Mouse (Mus musculus) cerebellum, postnatal 4 days (tissue): ENCODE data around the gene Galnt13.
"Not testable (repeated sequence)": the region's sequence is repeated elsewhere in the genome, so short reads cannot be mapped to it uniquely, and the experiment has no call there.

ENCODE experiments used
- DNase-seq, 2 experiments: peaks; one replicate each; pipeline ENCODE4 v3.0.0; 2022; ENCODE audit warnings: low spot score in 2 of 2, mixed read lengths in 1 of 2

The Galnt13 gene

DNA sequence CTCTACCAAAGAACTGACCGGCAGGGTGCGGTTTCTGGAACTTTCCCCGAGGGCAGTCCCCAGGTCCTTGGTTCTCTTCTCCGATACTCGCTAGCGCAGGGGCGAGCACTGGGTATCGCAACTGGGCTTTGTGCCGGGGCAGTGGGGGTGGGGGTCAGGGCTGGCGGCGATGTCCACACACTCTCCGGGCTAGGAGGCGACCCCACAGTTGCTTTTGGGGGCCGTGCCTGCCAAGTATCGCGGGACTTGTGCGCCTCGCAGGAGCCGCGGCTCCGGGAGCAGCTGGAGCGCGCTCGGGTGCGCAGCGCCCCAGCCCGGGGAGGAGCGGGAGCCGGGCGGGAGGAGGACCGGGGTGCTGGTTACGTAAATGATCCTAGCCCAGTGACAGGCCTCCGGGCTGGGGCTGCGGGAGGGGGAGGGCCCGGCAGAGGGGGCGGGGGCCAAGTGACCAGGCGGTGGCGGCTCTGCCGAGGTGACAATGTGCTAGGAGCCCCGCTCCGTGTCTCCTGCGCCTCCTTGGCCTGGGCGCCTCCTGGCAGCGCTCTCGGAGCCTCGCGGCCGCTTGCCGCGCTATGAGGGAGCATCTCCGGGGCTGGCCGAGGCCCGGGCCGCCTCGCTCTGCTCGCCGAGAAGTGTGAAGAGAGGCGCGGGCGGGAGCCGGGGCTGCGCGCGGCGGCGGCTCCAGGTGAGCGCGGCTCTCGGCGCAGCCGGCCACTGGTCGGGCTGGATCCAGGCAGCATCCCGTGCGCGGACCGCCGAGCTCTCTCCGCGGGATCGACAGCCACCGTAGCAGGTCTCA, at the start of gene Galnt13:
Gene Galnt13, plus strand, starts transcription at position 381 of the 799 bp plus-strand sequence.
- peak; percentile 35 to 80 for DNase-seq

DNA sequence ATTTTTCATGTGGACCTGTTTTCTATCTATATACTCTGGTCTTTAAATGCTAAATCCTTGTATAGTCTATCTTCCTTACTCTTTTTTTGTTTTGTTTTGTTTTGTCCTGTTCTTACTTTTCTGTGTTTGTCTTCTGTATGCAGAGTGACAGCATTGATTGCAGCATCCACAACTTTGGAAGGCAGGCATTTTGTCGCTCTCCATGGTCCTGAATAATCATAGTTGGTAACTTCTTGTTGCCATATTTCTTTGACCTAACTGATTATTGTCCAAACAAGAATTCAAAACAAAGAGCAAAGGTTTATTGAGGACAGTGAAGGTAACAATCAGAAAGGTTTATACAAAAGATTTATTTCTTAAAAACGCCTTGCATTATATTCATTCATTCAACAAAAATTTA, 5.1 kb upstream of the Galnt13 start:
- no peak for DNase-seq

DNA sequence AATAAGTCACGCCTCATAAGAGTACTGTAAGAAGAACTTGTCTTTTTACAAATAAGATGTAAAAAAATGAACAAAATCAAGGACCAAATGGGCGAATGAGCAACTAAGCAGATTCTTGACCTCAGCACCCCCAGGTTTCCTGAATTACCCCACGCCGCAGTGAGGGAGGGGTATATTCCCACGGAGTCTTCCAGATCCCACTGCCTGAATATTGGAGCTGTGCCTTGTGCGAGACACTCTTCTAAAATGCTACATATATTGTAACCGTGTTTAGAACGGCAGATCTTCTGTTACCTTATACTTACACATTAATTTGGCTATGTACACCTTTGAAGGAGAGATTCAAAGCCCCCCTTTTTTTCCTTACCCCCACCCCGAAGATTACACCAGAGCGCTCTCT, 737 bp upstream of the Galnt13 start:
- DNase-seq: no peak

DNA sequence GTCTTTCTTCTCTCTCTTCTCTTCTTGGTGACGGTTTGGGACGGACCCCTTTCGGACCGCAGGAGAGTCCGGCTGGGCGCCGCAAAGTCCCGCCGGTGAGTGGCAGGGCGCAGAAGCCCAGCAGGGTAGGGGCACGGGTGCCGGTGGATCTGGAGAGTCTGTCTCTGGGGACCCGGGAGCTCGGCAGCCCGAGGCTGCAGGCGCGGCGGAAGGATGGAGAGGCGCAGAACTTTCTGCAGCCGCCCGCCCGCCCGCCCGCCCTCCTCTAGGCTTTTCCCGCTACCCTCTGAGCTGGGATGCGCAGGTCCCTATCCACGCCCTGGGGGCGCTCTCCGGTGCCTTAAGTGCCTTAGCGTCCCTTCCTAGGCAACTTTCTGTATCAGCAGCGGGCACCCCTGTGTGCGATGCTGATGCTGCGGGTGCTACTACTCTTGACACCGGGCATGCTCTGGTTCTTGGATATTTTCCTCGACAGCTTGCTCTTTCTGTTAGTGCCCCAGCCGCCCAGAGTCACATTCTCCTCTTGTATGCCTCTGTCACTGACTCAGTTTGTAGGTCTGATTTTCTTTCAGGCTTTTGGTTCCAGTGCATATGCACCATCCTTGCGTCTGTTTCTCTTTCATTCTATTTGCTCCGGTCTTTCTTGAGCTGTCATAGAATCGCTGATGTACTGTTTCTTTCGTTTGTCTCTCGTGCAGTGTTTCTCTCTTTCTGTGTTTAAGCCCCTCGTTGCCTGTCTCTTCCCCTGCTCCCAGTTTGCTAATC, 801 bp downstream of the Galnt13 start:
- DNase-seq: no peak

DNA sequence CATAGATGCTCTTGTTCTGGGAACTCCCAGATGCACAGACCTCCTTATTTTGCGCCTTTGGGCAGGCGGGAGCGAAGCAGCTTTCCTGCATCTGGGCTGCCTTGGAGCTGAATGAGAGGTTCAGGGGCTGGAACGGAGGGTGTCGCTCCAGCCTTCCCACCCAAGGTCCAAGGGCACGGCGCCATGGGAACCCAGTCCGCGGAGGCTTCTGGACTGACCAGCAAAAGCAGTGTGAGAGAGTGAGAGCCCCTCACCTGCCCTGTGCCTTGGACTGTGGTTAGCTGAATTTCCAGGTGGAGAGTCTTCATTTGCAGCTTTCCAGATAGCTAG, 1.3 kb downstream of the Galnt13 start:
- peak in 1 of 2 experiments; percentile 7 for DNase-seq

DNA sequence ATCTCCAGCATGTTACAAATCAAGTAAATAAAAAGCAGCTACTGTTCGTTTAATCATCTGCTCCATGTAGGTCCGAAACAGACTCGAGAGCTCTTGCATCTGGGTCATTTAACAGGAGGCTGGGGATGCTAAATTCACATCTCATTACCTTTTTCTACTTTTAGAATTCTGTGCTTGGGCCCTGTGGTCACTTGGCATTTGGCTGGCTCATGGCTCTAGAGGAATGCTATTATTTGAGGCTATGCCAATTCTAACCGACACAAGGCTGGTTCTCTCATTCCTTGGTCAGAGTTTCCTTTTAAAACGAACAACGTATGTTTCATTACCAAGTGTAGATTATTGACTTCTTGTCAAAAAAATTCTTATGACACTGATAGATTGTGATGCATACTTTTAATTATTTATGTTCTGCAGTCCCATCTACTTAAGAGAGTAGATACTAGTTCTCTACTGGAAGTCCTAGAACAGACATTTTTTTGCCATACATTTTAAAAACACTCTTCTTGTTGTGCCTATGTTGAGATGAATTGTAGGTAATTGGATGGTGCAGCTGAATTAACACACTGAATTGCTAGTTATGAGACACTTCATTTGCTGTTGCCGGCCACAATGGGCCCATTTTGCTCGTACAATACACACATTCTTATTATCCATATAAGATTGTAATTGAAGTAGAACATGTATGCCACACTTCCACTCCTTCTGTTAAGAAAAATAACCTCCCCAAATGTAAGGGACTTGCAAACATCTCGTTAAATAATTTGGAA, 6.8 kb downstream of the Galnt13 start:
- DNase-seq: no peak

DNA sequence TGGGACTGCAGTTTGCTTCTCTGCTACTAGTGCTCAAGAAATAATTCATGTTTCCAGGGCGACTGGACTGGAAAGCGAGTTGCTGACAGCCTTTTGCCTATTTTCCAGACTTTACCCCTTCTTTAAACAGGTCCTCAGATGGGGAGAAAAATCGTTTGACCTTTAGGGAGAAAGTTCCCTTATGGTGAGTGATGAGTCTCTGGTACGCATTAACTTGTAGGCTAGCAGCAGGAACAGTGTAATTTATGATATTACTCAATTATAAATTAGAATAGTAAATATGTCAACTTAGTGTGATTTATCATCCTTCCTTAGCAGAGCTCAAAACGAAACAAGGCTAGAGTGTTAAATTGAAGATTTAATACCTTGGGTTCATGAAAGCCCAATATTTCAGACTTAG, 47.3 kb downstream of the Galnt13 start:
- DNase-seq: no peak

DNA sequence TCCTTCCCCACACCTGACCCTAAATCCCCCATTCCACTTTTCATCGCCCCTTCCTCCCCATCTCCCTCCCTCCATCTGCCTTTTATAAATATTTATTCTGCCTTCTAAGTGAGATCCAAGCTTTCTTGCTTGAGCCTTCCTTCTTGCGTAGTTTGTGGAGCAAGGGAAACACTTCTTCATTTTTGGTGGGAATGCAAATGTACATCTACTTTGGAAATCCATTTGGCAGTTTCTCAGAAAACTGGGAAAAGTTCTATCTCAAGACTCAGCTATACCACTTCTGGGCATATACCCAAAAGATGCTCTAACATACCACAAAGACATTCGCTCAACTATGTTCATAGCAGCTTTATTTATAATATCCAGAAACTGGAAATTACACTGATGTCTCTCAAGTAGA, 86.9 kb downstream of the Galnt13 start:
- DNase-seq: no peak

DNA sequence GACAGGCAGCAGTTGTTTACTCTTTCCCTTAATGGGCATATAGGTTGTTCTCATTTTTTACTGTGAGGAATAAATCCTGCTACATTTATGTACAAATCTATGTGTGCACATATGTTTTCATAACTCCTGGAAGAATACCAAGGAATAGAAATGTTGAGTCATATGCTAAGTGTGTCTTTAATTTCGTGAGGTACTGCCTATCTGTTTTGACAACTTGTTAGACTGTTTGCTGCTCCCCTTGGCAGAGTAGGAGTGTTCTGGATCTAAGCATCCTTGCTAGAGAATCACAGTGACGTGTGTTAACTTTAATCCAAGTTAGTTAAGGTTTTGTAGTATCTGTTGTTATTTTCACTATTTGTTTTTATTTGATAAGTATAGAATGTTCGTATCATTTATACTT, 91.0 kb downstream of the Galnt13 start:
- DNase-seq: no peak

DNA sequence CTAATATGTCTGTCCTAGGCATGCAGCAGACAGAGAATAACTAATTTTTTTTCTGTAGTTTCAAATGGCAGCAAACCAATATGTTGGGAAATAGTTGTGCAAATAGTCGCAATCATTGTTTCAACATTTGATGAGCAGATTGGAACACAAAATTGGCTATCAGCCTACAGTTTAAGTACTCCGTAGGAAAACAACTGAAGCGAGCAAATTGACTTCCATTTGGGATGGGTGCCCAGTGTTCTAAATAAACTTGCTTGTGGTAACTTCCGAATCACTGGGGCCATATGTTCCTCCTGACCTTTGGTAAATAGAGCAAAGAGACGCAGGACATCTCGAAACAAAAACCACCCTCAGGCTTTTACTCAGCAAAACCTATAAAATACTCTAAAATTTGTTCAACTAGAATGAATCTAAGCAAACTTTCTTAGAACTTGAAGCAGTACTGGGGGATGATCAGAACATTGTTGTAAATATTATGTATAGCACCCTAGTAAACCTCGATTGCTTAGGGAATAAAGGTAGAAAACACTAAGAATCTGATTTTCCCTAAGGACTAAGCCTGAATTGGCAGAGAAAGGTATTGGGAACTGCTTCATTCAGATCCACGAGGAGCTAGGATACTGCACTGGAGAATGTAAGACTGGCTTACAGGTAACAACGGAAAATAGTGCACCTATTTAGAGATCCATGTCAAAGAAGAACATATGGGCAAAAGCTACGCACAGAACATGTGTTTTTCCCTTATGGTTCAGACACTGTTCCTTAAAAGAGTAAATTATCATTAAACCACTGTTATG, 122.4 kb downstream of the Galnt13 start:
- DNase-seq: peak in 1 of 2 experiments; percentile 9

DNA sequence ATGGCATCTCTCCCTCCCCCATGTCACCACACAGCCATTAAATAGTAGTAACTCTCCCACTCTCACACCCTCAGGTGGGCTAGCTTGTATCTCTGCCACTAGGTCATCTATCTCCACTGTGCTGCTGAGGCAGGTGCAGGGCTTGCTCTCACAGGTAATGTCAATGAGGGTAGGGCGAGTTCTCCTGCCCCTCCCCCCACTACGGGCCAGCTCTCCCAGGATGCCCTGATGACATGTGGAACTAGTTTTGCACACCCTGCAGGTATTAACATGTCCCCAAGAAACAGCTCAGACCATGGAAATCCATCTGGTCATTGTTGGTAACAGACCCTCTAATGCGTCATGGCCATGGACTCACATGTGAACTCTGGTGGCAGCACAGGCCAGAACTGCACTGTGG, 129.0 kb downstream of the Galnt13 start:
- DNase-seq: no peak

DNA sequence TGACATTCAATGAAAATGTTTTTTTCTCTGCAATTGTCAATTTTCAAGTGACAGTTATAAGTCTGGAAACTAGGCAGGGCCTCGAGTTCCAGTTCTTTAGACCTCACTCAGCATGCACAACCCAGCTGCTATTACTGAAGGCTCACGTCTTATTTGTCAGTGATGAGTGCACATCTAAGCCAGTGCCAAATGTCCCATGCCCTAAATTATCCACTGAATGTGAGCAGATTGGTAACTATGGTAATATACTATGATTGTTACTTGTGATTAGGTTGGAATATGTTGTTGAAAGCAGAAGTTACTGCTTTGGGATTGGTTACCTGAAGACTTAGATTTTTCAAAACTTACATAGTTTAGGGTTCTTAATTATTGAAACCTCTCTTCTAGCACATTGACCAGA, 131.1 kb downstream of the Galnt13 start:
- DNase-seq: no peak

DNA sequence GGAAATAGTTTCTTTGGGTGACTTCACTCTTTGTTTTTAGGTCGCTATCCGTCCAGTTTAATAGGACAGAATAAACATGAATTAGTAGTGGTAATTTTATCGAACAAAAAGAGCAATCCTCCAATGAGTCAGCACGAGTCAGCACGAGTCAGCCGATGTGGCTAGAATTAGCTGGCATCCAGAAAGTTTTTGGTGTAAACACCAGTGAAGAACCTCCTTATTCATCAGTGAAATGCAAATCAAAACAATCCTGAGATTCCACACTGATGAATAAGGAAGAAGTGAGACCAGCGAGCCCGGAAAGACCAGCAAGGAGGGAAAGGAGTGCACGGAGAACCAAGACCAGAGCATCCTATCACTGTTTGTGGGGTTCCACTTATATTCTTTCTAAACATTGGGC, 131.5 kb downstream of the Galnt13 start:
- no peak for DNase-seq

DNA sequence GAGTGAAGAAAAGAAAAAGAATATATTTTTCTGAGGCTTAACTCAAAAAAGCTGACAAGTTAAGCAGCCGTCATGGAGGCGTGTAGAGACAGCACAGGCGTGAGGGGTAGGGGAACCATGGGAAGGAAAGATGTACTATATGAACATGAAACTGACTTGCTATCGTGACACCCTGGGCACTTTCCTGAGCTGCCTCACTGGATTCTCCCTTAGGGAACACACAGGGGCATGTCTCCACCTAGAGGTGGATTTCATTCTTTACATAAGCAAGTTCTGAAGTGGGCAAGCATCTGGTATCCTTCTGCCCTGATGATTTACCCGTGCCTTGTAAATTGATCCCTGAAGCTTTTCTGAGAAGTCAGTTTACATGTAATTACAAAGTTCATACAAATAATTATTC, 277.7 kb downstream of the Galnt13 start:
- DNase-seq: not testable (repeated sequence)

DNA sequence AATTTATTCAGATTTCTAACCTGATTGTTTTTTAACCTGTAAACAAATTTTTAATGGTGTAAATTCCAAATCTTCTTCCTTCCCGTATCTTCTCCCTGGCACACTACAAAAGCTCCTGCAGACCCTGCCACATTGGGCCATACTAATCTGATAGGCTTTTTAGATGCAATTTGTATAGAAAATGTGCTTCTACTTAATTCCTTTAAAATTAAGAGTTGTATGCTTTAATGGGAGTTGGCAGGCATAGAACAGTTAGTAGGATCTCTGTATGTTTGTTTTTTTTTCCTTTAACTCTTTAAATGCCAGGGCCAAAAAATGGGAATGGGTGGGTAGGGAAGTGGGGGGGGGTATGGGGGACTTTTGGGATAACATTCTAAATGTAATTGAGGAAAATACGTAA, 315.1 kb downstream of the Galnt13 start:
- DNase-seq: no peak

DNA sequence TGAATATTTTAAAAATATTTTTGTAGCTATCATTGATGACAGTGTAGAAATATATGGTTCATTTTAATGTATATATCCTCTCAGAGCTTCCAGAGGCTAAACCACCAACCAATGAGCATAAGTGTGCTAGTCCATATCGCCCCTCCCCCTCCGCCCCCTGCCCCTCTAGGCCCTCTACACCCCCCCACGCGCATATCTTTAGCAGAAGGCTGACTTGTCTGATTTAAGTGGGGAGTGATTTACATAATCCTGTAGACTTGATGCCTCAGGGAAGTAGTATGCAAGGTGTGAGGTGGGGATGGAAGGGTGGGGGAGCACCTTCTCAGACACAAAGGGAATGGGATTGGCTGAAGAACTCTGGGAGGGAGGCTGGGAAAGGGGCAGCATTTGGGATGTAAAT, 323.7 kb downstream of the Galnt13 start:
- DNase-seq: no peak

DNA sequence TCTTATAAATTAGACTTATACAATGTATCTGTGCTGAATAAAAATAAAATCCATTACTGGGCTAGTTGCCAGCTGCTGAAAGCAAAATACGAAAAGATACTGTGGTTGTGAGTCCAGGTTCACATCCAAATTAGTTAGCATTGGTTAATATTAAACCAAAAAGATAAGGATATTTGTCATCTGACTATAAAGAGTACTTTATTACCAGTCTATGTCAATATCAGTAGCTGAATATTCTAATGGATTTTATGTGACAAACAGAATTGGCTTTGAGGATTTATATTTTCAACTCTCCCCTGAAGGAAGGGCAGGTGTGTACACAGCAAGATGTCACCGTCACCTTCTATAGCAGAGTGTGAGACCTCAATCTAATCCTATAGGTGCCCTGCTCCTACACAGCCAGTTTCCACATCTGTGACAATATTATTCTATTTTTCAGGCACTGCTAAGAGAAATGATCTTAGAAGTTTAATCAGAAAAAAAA, 342.7 kb downstream of the Galnt13 start:
- DNase-seq: no peak

DNA sequence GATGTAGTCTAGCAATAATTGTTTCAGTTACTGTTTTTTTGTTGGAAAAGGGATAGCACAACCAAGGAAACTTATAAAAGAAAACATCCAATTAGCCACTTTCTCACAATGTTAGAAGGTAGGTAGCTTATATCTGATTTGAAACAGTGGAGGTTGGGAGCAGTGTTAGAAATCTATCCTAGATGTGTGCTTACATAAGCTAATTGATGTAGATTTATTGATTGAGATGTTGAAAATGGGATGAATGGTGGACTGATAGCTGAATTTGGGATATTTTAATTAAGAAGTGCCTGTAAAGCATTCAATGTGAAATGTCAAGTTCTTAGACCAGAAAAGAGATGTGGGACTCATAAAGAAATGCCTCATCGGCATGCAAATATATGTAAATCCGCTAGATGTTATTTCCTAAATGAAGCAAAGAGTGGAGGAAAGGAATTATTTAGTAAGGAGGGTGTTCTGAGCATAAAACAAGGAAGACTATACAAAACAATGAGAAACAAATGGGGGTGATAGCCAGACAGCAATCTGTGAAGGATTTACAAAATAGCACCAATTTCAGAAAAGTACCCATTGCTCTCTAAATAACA, 377.6 kb downstream of the Galnt13 start:
- no peak for DNase-seq

DNA sequence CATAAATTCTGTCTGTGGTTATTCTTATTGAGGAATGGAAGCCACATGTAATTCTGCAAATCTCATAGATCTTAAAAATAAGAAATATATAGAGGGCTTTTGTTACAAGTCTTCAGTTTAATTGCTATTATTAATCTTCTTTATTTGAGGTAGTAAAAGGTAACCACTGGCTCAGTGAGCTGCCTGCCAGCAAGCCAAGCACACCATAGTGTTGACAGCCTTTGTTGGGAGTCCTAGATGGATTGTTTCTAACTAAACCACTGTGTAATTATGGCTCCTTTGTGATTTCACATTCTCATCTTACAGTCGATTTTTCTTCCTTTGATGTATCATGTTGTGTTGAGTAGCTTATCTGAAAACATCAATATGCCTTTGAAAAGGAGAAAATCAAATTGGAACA, 405.1 kb downstream of the Galnt13 start:
- no peak for DNase-seq

DNA sequence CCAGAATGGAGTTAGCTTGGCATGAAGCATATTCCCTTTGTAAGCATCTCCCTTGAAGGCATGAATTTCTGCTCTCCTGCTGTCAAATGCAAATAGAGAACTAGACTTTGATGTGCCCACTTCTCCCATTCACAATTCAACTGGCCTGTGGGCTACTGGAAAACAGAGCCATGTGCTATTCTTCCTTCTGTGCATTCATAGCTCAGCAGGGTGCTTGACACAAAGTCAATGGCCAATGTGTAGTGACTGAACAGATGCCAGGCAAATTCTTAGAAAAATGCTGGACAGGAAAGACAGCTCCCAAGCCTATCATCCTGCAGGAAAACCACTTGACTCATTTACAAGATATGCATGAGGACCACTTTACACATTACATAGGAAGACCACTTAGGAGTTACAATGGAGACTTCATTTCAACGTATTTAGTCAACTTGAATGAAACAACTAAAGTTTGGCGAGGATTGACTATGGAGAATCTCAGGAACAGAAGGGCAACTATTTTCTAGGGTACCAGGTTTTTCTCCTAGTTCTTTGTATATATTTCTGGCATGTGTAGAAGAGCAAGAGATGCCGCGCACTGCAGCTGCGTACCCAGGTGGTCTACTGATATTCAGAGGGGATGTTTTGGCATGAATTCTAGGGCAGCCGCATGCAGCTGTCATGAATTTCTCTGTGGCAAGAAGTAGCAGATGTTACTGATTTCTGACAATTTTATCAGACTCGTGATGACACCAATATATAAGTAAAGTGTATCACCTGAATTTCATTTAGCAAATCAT, 470.4 kb downstream of the Galnt13 start:
- DNase-seq: peak in 1 of 2 experiments; percentile 28
